Mouse (Mus musculus): ENCODE data around the gene AI413582. TPM values are rescaled to one million over a fixed set of nuclear protein-coding genes. Genes with fewer than 3 reads are reported as not detected.

AI413582 gene
- total and polyA plus RNA-seq, 3 experiments: 20.6 to 56.5 TPM; not detected in 1

DNA sequence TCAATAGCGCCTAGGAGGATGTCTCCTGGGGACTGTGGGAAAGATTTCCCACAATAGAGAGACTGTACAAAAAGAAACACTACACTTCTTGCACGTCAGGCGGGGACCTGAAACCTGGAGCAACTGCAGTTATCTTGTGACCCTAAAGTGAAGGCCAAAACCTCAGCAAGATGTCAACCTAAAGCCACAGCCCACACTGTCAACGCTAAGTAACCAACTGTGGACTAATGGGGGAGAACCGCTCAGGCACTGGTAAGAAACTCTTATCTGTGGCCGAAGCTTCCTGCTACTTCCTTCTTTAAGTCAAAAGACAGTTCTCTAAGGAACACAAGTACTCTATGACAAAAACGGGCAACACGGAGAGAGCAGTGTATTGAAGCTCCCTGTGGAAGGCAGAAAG lies 22.7 kb upstream of the AI413582 start:
- Histone ChIP-seq H3K79me2 (ENCODE audit: control insufficient read depth, insufficient read depth, low read length, poor library complexity) (peaks cover 7% of the 10 kb centered on the region; the same call in 1 of the 2 replicates), H3K27me3 (ENCODE audit: control insufficient read depth in 1 of 2, insufficient read depth in 2 of 2, low read length in 2 of 2) (no peaks in the 10 kb centered on the region), H3K4me3 (ENCODE audit: control insufficient read depth in 1 of 2, insufficient read depth in 1 of 2, low read depth in 2 of 2, low read length in 2 of 2) (no peak overlapping the region), H3K27ac (ENCODE audit: control insufficient read depth, low read depth, low read length) (peak overlapping the region; percentile 77), H3K36me3 (ENCODE audit: control insufficient read depth in 1 of 2, insufficient read depth in 2 of 2, low read length in 2 of 2) (peaks cover 3 to 27% of the 10 kb centered on the region in 2 experiments), H3K4me1 (ENCODE audit: control insufficient read depth in 1 of 2, insufficient read depth in 2 of 2, low read length in 2 of 2) (peaks cover 18 to 25% of the 10 kb centered on the region in 2 experiments), H3K9ac (ENCODE audit: control insufficient read depth, low read depth, low read length, poor library complexity, severe bottlenecking) (peak overlapping the region; percentile 52), H3K9me3 (replicated peaks; ENCODE audit: insufficient read depth, low read length) (no peaks in the 10 kb centered on the region)
- no peak for TF ChIP-seq CHD2 (IDR thresholded peaks at IDR 0.05; ENCODE audit: low read length)
- no peak for TF ChIP-seq MYC (IDR thresholded peaks at IDR 0.05; ENCODE audit: low read depth, low read length)
- peak; percentile 48 for TF ChIP-seq TCF12 (IDR thresholded peaks at IDR 0.05; ENCODE audit: low read depth, low read length)
- peak; percentile 52; the same call in 1 of the 2 replicates for TF ChIP-seq TBP (IDR thresholded peaks at IDR 0.05; ENCODE audit: low read depth, low read length)
- TF ChIP-seq MYB (IDR thresholded peaks at IDR 0.05; ENCODE audit: low read depth, low read length): no peak
- no peak for TF ChIP-seq RAD21 (IDR thresholded peaks at IDR 0.05; ENCODE audit: low read depth, low read length)
- no peak for TF ChIP-seq ZMIZ1 (IDR thresholded peaks at IDR 0.05; ENCODE audit: low read depth, low read length)
- no peak for TF ChIP-seq SMC3 (IDR thresholded peaks at IDR 0.05; ENCODE audit: low read depth, low read length)
- TF ChIP-seq MXI1 (IDR thresholded peaks at IDR 0.05; ENCODE audit: low read depth, low read length): peak; percentile 67
- TF ChIP-seq E2F4 (IDR thresholded peaks at IDR 0.05; ENCODE audit: borderline replicate concordance, low read depth, low read length): no peak
- TF ChIP-seq ZNF384 (IDR thresholded peaks at IDR 0.05; ENCODE audit: low read depth, low read length): no peak
- TF ChIP-seq USF1 (IDR thresholded peaks at IDR 0.05; ENCODE audit: low read depth, low read length): no peak
- TF ChIP-seq HCFC1 (IDR thresholded peaks at IDR 0.05; ENCODE audit: low read depth, low read length): no peak
- peak; percentile 84 for TF ChIP-seq SIN3A (IDR thresholded peaks at IDR 0.05; ENCODE audit: low read length)
- no peak for TF ChIP-seq KAT2A (conservative IDR thresholded peaks at IDR 0.05; ENCODE audit: low read depth, low read length)
- 0 out of 2 replicates have a peak, but pooled peaks have one; percentile 30 for TF ChIP-seq UBTF (IDR thresholded peaks at IDR 0.05; ENCODE audit: borderline replicate concordance, insufficient read depth, low read depth, low read length)
- no peak for TF ChIP-seq NRF1 (IDR thresholded peaks at IDR 0.05; ENCODE audit: insufficient read depth, low read depth, low read length, poor library complexity, severe bottlenecking)
- no peak for TF ChIP-seq POLR2A (IDR thresholded peaks at IDR 0.05; ENCODE audit: control insufficient read depth in 1 of 2, insufficient read depth in 1 of 2, low read depth in 1 of 2, low read length in 2 of 2, poor library complexity in 1 of 2)
- TF ChIP-seq EP300 (IDR thresholded peaks at IDR 0.05; ENCODE audit: low read depth in 1 of 2, low read length in 2 of 2): peak; percentile 72 to 77; a peak in 3 of 4 replicates
- TF ChIP-seq ETS1 (IDR thresholded peaks at IDR 0.05; ENCODE audit: low read depth, low read length): peak; percentile 64; the same call in 1 of the 2 replicates
- 0 out of 2 replicates have a peak, but pooled peaks have one; percentile 16 for TF ChIP-seq MAX (IDR thresholded peaks at IDR 0.05; ENCODE audit: low read length)
- TF ChIP-seq TAL1 (IDR thresholded peaks at IDR 0.05; ENCODE audit: low read length): 0 out of 2 replicates have a peak, but pooled peaks have one; percentile 17
- no peak for TF ChIP-seq POLR2AphosphoS5 (IDR thresholded peaks at IDR 0.05; ENCODE audit: borderline replicate concordance, low read depth, low read length)
- TF ChIP-seq BHLHE40 (IDR thresholded peaks at IDR 0.05; ENCODE audit: borderline replicate concordance, low read depth, low read length): peak; percentile 47; the same call in 1 of the 2 replicates
- TF ChIP-seq GATA1 (IDR thresholded peaks at IDR 0.05; ENCODE audit: low read depth, low read length): peak; percentile 92
- TF ChIP-seq NELFE (IDR thresholded peaks at IDR 0.05; ENCODE audit: low read depth, low read length): no peak
- peak; percentile 88 for TF ChIP-seq RCOR1 (IDR thresholded peaks at IDR 0.05; ENCODE audit: low read depth, low read length)
- TF ChIP-seq CHD1 (IDR thresholded peaks at IDR 0.05; ENCODE audit: low read depth, low read length): 0 out of 2 replicates have a peak, but pooled peaks have one; percentile 45
- TF ChIP-seq MAZ (IDR thresholded peaks at IDR 0.05; ENCODE audit: low read depth, low read length): no peak
- peak; percentile 52; the same call in 1 of the 2 replicates for TF ChIP-seq ELF1 (IDR thresholded peaks at IDR 0.05; ENCODE audit: low read depth, low read length)
- peak; percentile 90 for DNase-seq (ENCODE audit: low read depth, low spot score)
